Mouse (Mus musculus) limb, embryonic 13.5 days (tissue): ENCODE data around the gene Med27. TPM values are rescaled to one million over a fixed set of nuclear protein-coding genes. Genes with fewer than 3 reads are reported as not detected.

Source experiments
- ATAC-seq: fragments of 200-750 bp; cut with Nextera tagmentation; 2 replicates; pipeline ENCODE4 v1.8.0; 2017; ENCODE audit warnings: low read depth, moderate number of reproducible peaks, moderate TSS enrichment; ENCODE audit not compliant: low FRiP score
- H3K27ac ChIP-seq: fragments of 300-500 bp; sonication (generic); 2 replicates; pipeline ENCODE4 v1.5.1; 2015; ENCODE audit warnings: inconsistent platforms, mild to moderate bottlenecking, moderate library complexity
- H3K27me3 ChIP-seq: fragments of 300-500 bp; sonication (generic); 2 replicates; pipeline ENCODE4 v1.6.1; 2015; ENCODE audit warnings: mild to moderate bottlenecking, inconsistent platforms
- H3K36me3 ChIP-seq: fragments of 300-500 bp; sonication (generic); 2 replicates; pipeline ENCODE4 v1.6.1; 2015; ENCODE audit warnings: inconsistent platforms, mild to moderate bottlenecking, moderate library complexity
- H3K4me1 ChIP-seq: fragments of 300-500 bp; sonication (generic); 2 replicates; pipeline ENCODE4 v1.6.1; 2015; ENCODE audit warnings: inconsistent platforms
- H3K4me2 ChIP-seq: fragments of 300-500 bp; sonication (generic); replicated peaks from 2 replicates; pipeline ENCODE4 v1.6.1; 2015; ENCODE audit warnings: inconsistent platforms, mild to moderate bottlenecking, moderate library complexity
- H3K4me3 ChIP-seq: fragments of 300-500 bp; sonication (generic); 2 replicates; pipeline ENCODE4 v1.5.1; 2015; ENCODE audit warnings: moderate library complexity, mild to moderate bottlenecking, inconsistent platforms
- H3K9ac ChIP-seq: fragments of 300-500 bp; sonication (generic); 2 replicates; pipeline ENCODE4 v1.6.1; 2015; ENCODE audit warnings: mild to moderate bottlenecking, inconsistent platforms
- H3K9me3 ChIP-seq: fragments of 300-500 bp; sonication (generic); 2 replicates; pipeline ENCODE4 v1.6.1; 2016; ENCODE audit warnings: inconsistent platforms
- WGBS: fragments of 180-500 bp; shearing (Covaris S2); methylation state at CpG from one replicate; pipeline ENCODE4 v1.1.7; 2015; 5-methylcytosine and 5-hydroxymethylcytosine counted together
- polyA plus RNA-seq: library from polyadenylated mRNA; unstranded; fragments of >200 nt; fragmentation: Nextera tagmentation; extraction: Ambion mirVana; gene quantifications from 2 replicates; pipeline ENCODE4 v1.2.1, GENCODE M21; 2015

Med27 gene
- polyA plus RNA-seq, 1 experiment from 2014 or later, result 55.6 TPM

DNA sequence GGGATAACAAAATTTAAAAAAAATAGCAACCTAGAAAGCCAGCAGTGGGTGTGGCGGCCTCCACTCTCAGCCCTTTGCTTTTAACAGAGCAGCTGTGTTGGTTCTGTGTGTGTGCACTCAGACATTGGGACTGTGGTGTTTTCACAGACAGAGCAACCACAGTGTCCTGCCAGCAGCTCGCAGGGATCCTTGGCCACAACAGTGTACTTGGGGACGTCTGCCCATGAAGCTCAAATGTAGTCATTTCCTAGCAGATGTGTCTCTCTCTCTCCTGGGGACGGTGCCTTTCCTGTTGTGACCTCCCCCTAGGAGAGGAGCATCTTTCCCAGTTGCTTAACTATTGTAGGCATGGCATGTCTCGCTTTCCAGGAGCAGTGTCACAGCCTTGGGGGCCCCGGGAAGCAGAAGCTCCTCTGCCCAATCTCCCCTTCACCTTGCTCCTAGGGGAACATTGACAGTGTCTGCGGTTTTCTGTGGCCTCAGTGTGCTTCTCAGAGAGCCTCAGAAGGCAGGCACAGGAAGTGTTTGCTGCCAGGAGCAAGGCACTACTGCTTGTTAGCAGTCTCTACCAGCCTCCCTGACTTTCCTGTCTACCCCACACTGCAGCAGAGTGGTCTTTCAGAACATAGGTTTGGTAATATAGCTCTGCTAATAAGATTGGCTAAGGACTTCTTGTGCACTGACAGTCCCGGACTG lies 18.5 kb downstream of the Med27 start:
- Histone ChIP-seq H3K9ac (no peak overlapping the region), H3K9me3 (no peaks in the 10 kb centered on the region), H3K27ac (no peak overlapping the region), H3K4me1 (no peaks in the 10 kb centered on the region), H3K4me2 (no peak overlapping the region), H3K36me3 (peaks cover 12% of the 10 kb centered on the region), H3K27me3 (no peaks in the 10 kb centered on the region), H3K4me3 (no peak overlapping the region)
- ATAC-seq, result no peak
- WGBS, result 90% methylated on average over 8 of the region's 8 CpGs

DNA sequence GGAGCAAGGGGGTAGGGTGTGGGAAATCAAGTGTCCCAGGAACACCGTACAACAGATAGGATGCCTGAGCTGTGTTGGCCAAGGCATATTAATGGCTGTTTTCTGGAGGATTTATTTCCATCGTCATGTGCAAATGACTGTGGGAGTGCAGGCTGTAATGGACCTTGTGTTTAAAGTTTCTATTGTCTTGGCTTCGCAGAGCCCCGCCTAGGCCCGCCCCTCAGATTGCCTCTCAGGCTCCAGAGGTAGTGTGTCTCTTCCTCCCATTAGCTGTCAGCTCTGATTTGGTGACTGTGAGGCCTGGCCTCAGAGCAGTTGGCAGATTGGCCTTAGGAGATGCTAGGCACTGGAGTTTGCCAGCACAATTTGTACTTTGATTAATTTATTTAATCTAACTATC lies 22.1 kb downstream of the Med27 start:
- 62% methylated on average over 5 of the region's 5 CpGs for WGBS
- Histone ChIP-seq H3K9me3 (no peaks in the 10 kb centered on the region), H3K4me3 (no peak overlapping the region), H3K27me3 (no peaks in the 10 kb centered on the region), H3K9ac (no peak overlapping the region), H3K36me3 (peaks cover 4% of the 10 kb centered on the region; the same call in 1 of the 2 replicates), H3K4me1 (no peaks in the 10 kb centered on the region), H3K4me2 (no peak overlapping the region), H3K27ac (no peak overlapping the region)
- ATAC-seq, result no peak

DNA sequence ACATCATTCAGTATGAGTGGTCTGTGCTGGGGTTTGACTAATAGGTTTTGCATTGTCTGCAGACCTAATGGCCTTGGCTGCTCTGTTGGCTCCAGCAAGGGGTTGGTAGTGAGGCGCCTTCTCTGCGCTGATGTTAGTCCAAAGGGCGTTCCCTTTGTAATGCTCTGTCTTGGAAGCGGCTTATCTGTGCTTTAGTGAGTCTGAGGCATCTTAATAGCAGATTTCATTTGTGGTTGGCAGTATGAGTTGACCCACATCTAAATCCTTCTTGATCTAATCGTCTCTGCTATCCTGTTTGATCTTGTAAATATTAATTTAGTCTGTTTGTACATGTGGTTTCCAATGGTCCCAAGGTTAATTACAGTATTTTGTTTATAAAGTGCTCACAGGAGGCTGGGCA lies 25.6 kb downstream of the Med27 start:
- Histone ChIP-seq H3K4me1 (no peaks in the 10 kb centered on the region), H3K9me3 (no peaks in the 10 kb centered on the region), H3K4me2 (no peak overlapping the region), H3K27ac (no peak overlapping the region), H3K36me3 (0 out of 2 replicates have a peak, but pooled peaks cover 3% of the 10 kb centered on the region), H3K27me3 (no peaks in the 10 kb centered on the region), H3K9ac (no peak overlapping the region), H3K4me3 (no peak overlapping the region)
- 93% methylated on average over 5 of the region's 5 CpGs for WGBS
- no peak for ATAC-seq

DNA sequence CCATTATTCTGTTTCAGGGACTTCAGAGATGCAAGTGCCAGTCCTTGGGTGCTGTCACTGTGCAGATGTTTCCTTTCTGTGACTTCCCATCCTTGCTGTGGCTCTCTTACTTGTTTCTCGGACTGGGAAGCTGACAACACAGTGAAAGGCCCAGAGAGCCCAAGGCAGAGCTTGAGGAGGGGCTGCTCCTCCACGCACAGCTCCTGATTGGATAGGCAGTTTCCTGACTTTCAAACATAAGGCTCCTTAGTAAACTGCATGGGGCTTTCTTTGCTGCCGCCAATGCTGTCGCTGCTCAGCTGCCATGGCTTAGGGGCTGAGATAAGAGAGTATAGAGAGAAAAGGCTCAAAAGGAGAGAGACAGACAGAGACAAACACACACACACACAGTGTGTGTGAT lies 35.1 kb downstream of the Med27 start:
- Histone ChIP-seq H3K27me3 (no peaks in the 10 kb centered on the region), H3K4me3 (no peak overlapping the region), H3K27ac (no peak overlapping the region), H3K4me2 (no peak overlapping the region), H3K9me3 (no peaks in the 10 kb centered on the region), H3K9ac (no peak overlapping the region), H3K4me1 (peaks cover 11% of the 10 kb centered on the region; the same call in 1 of the 2 replicates), H3K36me3 (no peaks in the 10 kb centered on the region; the same call in none of the 2 replicates)
- ATAC-seq, result no peak
- 36% methylated on average over 4 of the region's 4 CpGs for WGBS

DNA sequence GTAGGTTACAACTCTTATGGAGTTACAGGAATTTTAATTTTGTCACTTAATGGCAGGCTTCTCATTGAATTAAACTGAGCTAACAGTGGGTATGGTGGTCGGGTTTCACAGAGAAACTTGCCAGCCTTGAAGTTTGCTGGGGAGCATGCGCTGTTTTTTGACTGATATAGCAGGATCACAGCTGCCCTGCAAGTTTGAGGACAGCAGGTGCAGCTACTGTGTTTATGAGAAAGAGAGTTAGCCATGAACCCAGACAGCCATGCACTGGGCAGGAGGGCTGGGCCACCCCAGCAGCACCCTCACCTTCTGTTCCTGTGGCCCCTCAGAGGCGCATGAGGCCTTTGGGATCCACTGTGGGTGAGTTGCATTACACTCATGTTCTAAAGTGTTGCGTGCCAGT lies 36.0 kb downstream of the Med27 start:
- Histone ChIP-seq H3K4me1 (peaks cover 11% of the 10 kb centered on the region; the same call in 1 of the 2 replicates), H3K9ac (no peak overlapping the region), H3K4me3 (no peak overlapping the region), H3K27me3 (no peaks in the 10 kb centered on the region), H3K36me3 (no peaks in the 10 kb centered on the region; the same call in none of the 2 replicates), H3K27ac (no peak overlapping the region), H3K9me3 (no peaks in the 10 kb centered on the region), H3K4me2 (no peak overlapping the region)
- WGBS, result 79% methylated on average over 4 of the region's 4 CpGs
- no peak for ATAC-seq

DNA sequence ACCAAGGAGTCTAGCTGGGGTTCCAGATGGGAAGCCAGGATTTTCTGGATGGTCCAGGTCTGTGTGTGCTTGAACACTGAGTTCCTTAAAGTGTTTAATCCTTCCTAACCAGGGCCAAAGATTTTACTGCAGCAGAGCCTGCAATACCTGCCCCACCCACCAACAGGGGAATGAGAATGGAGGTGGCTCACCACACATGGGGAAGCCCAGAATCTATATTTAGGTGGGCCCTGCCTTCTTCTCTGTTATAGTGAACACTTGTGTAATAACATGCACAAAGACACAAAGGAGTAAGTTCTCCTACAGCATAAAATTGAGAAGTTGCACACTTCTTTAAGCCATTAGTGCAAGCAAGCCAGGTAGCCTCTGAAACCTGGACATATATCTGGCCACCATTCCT lies 36.5 kb downstream of the Med27 start:
- H3K27ac ChIP-seq, result no peak overlapping the region
- H3K9ac ChIP-seq, result no peak overlapping the region
- H3K4me1 ChIP-seq, result peaks cover 11% of the 10 kb centered on the region; the same call in 1 of the 2 replicates
- H3K4me3 ChIP-seq, result no peak overlapping the region
- no peak for ATAC-seq
- H3K9me3 ChIP-seq, result no peaks in the 10 kb centered on the region
- H3K4me2 ChIP-seq, result no peak overlapping the region
- no peaks in the 10 kb centered on the region for H3K27me3 ChIP-seq
- no peaks in the 10 kb centered on the region; the same call in none of the 2 replicates for H3K36me3 ChIP-seq

DNA sequence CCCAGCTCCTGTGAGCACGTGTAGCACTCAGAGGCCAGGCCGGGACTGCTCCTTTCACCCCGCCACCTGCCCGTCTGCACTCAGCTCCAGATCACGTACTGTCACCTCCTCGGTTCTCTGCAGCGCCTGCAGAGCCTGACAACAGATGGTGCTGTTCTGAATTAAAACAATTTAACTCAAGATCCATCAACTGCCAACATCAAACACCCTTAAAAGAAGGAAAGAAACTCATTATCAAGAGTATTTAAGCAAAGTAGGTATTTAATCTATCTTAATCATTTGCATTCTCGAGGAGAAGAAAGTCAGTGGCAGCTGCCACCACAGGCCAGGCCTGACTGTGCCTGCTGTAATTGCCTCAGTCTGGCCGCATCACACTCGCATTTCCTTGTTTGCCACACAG lies 38.8 kb downstream of the Med27 start:
- Histone ChIP-seq H3K27me3 (no peaks in the 10 kb centered on the region), H3K4me1 (peaks cover 11% of the 10 kb centered on the region; the same call in 1 of the 2 replicates), H3K36me3 (no peaks in the 10 kb centered on the region; the same call in 1 of the 2 replicates), H3K27ac (no peak overlapping the region), H3K4me3 (no peak overlapping the region), H3K9me3 (no peaks in the 10 kb centered on the region), H3K4me2 (no peak overlapping the region), H3K9ac (no peak overlapping the region)
- WGBS, result 28% methylated on average over 10 of the region's 10 CpGs
- ATAC-seq, result no peak

DNA sequence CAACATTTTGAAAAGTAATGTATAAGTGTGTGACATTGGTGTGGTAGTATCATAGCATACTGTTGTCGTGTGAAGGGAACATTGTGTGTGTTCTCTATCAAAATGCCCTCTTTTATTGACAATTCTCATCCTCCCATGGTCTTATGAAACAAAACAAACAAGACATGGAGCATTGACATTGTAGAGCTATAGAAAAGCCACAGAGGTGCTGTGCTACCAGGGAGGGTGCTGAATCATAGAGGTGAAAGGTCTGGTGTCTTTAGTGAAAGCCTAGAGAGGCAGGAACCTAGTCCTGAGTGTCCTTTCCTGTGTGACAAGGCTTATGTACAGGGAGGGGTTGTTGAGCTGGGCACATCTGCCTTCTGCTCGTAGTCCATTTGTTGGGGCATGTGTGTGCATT lies 40.6 kb downstream of the Med27 start:
- Histone ChIP-seq H3K9me3 (no peaks in the 10 kb centered on the region), H3K4me3 (no peak overlapping the region), H3K9ac (no peak overlapping the region), H3K4me2 (no peak overlapping the region), H3K36me3 (no peaks in the 10 kb centered on the region), H3K4me1 (peaks cover 11% of the 10 kb centered on the region), H3K27me3 (no peaks in the 10 kb centered on the region), H3K27ac (no peak overlapping the region)
- no peak for ATAC-seq
- 94% methylated on average over 2 of the region's 2 CpGs for WGBS

DNA sequence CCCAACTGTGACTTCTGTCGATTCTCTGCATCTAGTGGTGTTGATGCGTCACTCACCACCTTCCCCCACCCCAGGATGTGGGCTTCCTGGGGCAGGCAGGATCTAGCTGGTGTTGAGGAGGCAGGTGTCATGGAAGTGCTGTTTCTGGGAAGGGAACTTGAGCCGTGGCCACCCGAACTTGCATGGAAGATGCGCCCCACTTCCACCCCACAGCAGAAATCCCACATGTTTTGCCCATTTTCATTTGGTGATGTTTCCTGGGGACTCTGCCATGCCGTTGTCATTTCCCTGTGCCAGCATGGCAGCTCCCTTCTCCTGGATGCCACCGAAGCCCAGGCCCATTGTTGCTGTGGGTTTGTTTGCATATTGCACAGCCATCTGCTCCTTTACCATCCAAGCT lies 42.3 kb downstream of the Med27 start:
- H3K4me3 ChIP-seq, result no peak overlapping the region
- no peaks in the 10 kb centered on the region for H3K36me3 ChIP-seq
- H3K9me3 ChIP-seq, result no peaks in the 10 kb centered on the region
- H3K27me3 ChIP-seq, result no peaks in the 10 kb centered on the region
- H3K27ac ChIP-seq, result no peak overlapping the region
- no peak for ATAC-seq
- no peak overlapping the region for H3K9ac ChIP-seq
- H3K4me2 ChIP-seq, result no peak overlapping the region
- WGBS, result 91% methylated on average over 7 of the region's 7 CpGs
- peaks cover 11% of the 10 kb centered on the region; the same call in 1 of the 2 replicates for H3K4me1 ChIP-seq

DNA sequence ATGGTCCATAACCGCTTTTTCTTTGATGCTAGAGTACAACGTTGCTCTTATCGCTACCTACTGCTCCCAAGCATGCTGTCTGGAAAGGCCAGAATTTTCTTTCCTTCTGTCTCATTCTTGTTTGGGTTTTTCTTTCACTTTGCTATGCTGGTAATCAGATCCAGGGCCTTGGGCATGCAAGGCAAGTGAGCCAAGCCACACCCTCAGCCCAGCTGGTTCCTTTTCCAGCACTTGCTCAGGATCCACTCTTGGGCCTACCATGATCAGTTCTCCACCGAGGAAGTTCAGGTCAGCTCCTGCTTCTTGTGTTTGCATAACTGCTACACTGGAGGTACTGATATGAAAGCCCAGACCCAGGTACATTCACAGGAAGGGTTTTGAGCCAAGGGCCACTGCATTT lies 44.5 kb downstream of the Med27 start:
- Histone ChIP-seq H3K27me3 (no peaks in the 10 kb centered on the region), H3K4me2 (no peak overlapping the region), H3K27ac (no peak overlapping the region; the same call in 1 of the 2 replicates), H3K4me3 (no peak overlapping the region), H3K9ac (no peak overlapping the region), H3K4me1 (peaks cover 28% of the 10 kb centered on the region), H3K9me3 (no peaks in the 10 kb centered on the region), H3K36me3 (no peaks in the 10 kb centered on the region)
- WGBS, result 80% methylated on average over 4 of the region's 4 CpGs
- ATAC-seq, result no peak

DNA sequence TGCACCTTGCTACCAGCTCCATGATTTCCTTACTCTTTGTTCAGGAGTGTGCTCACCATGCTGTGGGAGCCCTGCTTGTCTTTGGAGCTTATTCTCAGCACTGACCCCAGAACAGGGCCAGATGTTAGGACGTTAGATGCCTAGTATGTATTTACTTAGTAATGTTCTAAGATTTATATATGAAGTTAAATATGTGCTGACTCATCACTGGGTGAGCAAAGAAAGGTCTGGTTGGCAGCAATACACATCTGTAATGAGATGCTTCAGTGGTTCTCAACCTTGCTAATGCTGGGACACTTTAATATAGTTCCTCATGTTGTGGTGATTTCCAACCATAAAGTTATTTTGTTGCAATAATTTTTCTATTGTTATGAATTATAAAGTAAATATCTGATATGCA lies 45.4 kb downstream of the Med27 start:
- H3K9me3 ChIP-seq, result no peaks in the 10 kb centered on the region
- no peak for ATAC-seq
- H3K36me3 ChIP-seq, result no peaks in the 10 kb centered on the region
- 71% methylated on average over 1 of the region's 1 CpGs for WGBS
- H3K27ac ChIP-seq, result no peak overlapping the region
- H3K4me1 ChIP-seq, result peaks cover 37% of the 10 kb centered on the region
- H3K4me2 ChIP-seq, result no peak overlapping the region
- no peak overlapping the region for H3K9ac ChIP-seq
- H3K4me3 ChIP-seq, result no peak overlapping the region
- no peaks in the 10 kb centered on the region for H3K27me3 ChIP-seq

DNA sequence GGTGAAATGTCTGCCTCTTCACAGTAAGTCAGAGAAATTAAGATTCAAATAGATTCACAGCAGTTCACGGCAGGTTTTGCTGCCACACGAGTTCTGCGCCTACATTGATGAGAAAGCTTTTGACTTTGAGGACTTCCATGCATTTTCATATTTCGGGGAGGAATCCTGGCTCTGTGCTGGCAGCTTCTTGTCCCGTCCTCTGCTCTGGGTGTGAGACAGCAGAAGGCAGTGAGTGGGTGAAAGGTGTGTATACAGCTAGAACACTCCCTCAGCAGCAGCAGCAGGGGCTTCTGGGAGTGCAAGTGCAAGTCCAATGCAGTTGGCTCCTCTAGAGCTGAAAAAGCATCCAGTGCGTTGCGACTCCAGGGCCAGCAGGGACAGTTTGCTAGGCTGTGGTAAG lies 53.6 kb downstream of the Med27 start:
- no peaks in the 10 kb centered on the region for H3K9me3 ChIP-seq
- no peak overlapping the region for H3K4me3 ChIP-seq
- peaks cover 35% of the 10 kb centered on the region for H3K4me1 ChIP-seq
- no peak overlapping the region for H3K27ac ChIP-seq
- 0 out of 2 replicates have a peak, but pooled peaks cover 3% of the 10 kb centered on the region for H3K27me3 ChIP-seq
- no peak overlapping the region for H3K9ac ChIP-seq
- 91% methylated on average over 7 of the region's 7 CpGs for WGBS
- no peak for ATAC-seq
- no peak overlapping the region for H3K4me2 ChIP-seq
- no peaks in the 10 kb centered on the region for H3K36me3 ChIP-seq

DNA sequence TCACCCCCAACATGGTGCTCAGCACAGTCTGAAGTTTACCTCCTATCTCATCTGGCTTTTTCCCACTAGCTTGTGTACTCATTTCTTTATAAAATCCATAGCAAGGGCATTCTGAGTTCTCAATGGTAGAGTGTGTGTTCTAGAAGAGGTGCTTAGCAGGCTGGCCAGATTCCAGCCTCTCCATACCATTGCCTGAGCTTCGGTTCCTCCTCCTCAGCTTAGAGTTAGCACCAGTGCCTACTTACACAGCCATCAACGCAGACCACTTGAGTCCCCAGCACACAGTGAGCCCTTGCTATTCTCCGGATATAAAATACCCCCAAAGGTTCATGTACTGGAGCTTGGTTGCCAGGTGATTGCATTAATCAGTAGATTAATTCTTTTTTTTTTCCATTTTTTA lies 54.2 kb downstream of the Med27 start:
- H3K9me3 ChIP-seq, result no peaks in the 10 kb centered on the region
- 90% methylated on average over 3 of the region's 3 CpGs for WGBS
- ATAC-seq, result no peak
- H3K36me3 ChIP-seq, result no peaks in the 10 kb centered on the region
- no peak overlapping the region for H3K27ac ChIP-seq
- 0 out of 2 replicates have a peak, but pooled peaks cover 3% of the 10 kb centered on the region for H3K27me3 ChIP-seq
- H3K9ac ChIP-seq, result no peak overlapping the region
- peaks cover 31% of the 10 kb centered on the region for H3K4me1 ChIP-seq
- H3K4me2 ChIP-seq, result no peak overlapping the region
- H3K4me3 ChIP-seq, result no peak overlapping the region
